Mouse (Mus musculus): ENCODE results near the gene Map3k12. TPM values are rescaled to one million over a fixed set of nuclear protein-coding genes. Genes with fewer than 3 reads are reported as not detected.

Map3k12 gene
- total RNA-seq (2023): 3.7 TPM

GRCm38 (mm10) chr15:102516728-102517404 lies at the start of gene Map3k12:
Map3k12 (minus strand) TSS chr15:102517064.

DNA sequence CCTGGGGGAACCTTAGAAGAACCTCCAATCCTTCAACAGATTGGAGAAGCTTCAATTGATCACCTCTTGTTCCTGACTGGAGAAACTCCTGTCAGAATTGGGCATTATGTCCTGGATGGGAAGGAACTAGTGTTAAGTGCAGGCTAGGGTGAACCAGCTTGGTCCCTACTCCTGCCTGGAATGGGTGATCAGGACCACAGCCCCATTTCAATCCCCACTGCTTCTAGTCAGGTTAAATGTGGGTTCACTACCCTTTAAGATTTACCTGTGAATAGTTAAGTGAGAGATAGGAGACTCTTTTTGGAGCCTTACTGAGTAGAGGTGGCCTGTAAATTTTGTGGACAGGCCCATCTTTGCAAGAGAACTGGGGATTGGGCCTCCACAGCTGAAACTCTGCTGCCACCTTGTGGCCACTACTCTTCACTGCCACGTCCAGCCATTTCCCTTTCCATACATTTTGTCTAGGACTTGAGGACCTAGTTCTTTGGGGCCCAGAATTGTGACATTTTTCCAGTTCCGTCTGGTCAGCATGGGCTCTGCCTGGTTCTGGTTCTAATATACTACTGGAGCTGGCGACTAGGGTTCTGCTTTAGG lies 8.1 kb upstream of the Map3k12 start, which contains the start of gene Npff:
Gene Npff, minus strand, starts transcription at position 51 of the 594 bp plus-strand sequence.

DNA sequence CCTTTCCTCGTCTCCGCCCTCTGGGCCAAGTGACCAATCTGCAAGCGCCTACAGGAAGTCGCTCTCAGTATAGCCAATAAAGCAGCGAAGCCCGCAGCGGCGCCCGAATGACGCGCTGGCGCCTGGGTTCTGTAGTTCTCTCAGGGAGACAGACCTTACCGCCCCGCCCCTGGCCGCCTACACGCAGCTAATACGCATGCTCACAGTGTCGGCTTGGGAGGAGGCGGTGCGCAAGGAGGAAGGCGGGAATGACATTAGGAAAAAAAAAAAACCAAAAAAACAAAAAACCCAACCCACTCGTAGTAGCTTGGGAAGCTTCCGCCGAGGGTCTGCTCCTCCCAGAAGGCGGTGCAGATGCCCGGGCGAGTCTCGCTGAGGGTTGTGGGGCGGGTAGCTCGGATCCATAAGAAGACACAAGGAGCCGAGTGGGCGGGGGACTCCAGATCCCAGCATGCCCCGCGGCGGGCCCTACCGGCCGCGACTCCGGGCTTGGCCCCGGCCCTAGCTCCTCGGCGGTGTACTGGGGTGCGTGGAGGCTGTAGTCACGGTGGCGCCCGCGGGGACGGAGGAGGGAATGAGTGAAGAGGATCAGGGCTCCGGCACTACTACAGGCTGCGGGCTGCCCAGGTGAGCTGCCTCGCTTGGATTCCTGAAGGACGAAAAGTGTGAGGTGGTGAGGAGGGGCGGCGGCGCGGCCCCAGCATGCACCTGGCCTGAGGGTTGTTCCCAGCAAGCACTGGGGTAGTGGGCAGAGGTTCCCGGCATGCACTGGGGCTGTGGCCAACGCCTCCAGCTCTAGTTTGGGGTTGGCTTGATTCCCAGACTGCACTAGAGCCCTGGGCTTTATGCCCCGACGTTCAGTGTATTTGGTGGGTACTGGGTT lies 1.4 kb upstream of the Map3k12 start, which contains the start of gene Tarbp2:
Gene Tarbp2, plus strand, starts transcription at position 217 of the 883 bp plus-strand sequence.

GRCm38 (mm10) chr15:102503447-102503846 lies 13.4 kb downstream of the Map3k12 start, which contains the start of gene Gm10337:
Gm10337 (plus strand) TSS chr15:102503722.

DNA sequence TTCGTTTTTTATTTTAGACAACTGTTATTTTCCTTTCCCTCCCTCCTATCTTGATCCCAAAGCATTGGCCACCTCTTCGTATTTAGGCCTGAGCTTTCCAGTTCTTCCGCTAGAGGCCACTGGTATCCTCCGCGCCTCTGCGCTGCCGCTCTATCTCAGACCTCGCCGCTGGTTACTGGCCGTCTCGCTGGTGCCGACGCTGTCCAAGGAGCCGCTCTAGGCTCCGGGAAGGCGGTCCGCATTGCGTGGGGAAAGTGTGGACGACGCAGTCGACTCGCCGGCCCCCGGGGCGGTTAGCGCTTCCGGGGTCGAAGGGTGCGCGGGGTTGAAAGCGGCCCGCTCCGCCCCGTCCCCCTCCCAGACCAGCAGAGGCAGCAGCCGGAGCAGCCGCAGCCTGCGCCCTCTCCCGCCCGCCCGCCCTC lies 46.7 kb downstream of the Map3k12 start, which contains the start of gene Pcbp2:
Gene Pcbp2, plus strand, starts transcription at position 357 of the 422 bp plus-strand sequence.

GRCm38 (mm10) chr15:102458904-102459317 lies 58.0 kb downstream of the Map3k12 start, which contains the start of gene Prr13:
Prr13 (plus strand) TSS chr15:102459028.

Other genes starting within 250 kb of the Map3k12 start
- gene Gm9918, start 246.5 kb downstream of the Map3k12 start, total RNA-seq (2023): not detected
- gene Mfsd5, start 237.6 kb downstream of the Map3k12 start, total RNA-seq (2023): 28.3 TPM
- gene Espl1, start 220.8 kb downstream of the Map3k12 start, total RNA-seq (2023): 3.8 TPM
- gene Pfdn5, start 190.9 kb downstream of the Map3k12 start, total RNA-seq (2023): 483 TPM
- gene Myg1, start 185.4 kb downstream of the Map3k12 start, total RNA-seq (2023): 52.7 TPM
- gene Aaas, start 166.3 kb downstream of the Map3k12 start, total RNA-seq (2023): 43.6 TPM
- not detected for gene Sp7, start 149.9 kb downstream of the Map3k12 start, total RNA-seq (2023)
- 134 TPM for gene Sp1, start 110.9 kb downstream of the Map3k12 start, total RNA-seq (2023)
- gene Amhr2, start 71.7 kb downstream of the Map3k12 start, total RNA-seq (2023): 0.70 TPM
- 54.2 TPM for gene Prr13, start 58.0 kb downstream of the Map3k12 start, total RNA-seq (2023)
- 785 TPM for gene Pcbp2, start 46.5 kb downstream of the Map3k12 start, total RNA-seq (2023)
- gene Gm10337, start 13.3 kb downstream of the Map3k12 start, total RNA-seq (2023): 43.5 TPM
- 55.4 TPM for gene Tarbp2, start 1.1 kb upstream of the Map3k12 start, total RNA-seq (2023)
- 24.7 TPM for gene Npff, start 7.9 kb upstream of the Map3k12 start, total RNA-seq (2023)
- gene Gm28047, start 108.0 kb upstream of the Map3k12 start, total RNA-seq (2023): not detected
- gene Atf7, start 108.4 kb upstream of the Map3k12 start, total RNA-seq (2023): 106 TPM
- 6.5 TPM for gene Atp5g2, start 155.3 kb upstream of the Map3k12 start, total RNA-seq (2023)
- 41.9 TPM for gene Calcoco1, start 205.1 kb upstream of the Map3k12 start, total RNA-seq (2023)